Mouse (Mus musculus) lung, postnatal 0 days (tissue): ENCODE measurements around the gene Ripor1.

Experiments
- CTCF ChIP-seq: IDR thresholded peaks from 2 replicates; pipeline ENCODE4 v1.5.1; 2016; ENCODE audit warnings: antibody characterized with exemption, mild to moderate bottlenecking
- EP300 ChIP-seq: IDR thresholded peaks from 2 replicates; pipeline ENCODE4 v1.6.1; 2016; ENCODE audit warnings: antibody characterized with exemption, mild to moderate bottlenecking, control low read depth

DNA sequence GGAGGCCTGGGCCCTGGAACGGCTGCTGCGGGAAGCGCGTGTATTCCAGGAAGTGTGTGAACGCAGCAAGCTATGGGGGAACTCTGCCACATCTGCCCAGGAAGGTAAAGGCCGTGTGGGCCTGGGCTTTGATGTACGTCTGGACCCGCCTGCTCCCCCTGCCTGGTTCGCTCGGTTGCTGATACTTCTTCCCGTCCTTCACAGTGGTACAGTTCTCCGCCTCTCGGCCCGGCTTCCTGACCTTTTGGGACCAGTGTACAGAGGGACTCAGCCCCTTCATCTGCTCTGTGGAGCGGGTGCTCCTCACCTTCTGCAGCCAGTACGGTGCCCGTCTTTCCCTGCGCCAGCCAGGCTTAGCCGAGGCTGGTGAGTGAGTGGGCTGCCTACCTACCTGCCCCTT lies 15.2 kb downstream of the Ripor1 start:
- TF ChIP-seq CTCF (no peak), EP300 (no peak)
